Mouse (Mus musculus): Measurements from ENCODE around the gene Wwox. TPM values are rescaled to one million over a fixed set of nuclear protein-coding genes. Genes with fewer than 3 reads are reported as not detected.

Wwox gene
- polyA plus RNA-seq, 1 experiment: 4.7 TPM

DNA sequence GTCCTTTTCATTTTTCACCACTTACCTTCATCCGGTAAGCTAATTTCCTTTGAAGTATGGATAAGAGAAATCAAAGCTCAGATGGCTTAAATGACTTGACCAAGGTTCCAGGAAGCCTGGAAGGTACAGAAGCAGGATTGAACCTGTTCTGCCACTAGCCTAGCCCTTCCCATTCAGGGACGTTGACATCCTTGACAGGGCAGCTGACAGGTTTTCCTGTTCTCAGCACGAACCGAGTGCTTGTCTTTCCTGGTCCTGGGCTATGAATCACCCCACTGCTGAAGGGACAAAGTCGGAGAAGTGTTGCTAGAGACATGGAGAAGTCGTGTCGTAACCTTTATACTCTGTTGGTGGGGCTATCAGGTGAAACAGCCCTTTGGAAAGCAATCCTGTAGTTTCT is 190.3 kb downstream of the Wwox start:
- TF ChIP-seq FLI1 (IDR thresholded peaks at IDR 0.05; ENCODE audit: low read length): no peak
- no peak for TF ChIP-seq GATA1 (IDR thresholded peaks at IDR 0.05; ENCODE audit: borderline replicate concordance, low read length)
- H3K4me1 ChIP-seq: no peaks in the 10 kb centered on the region
- H3K36me3 ChIP-seq (replicated peaks; ENCODE audit: low read length): no peaks in the 10 kb centered on the region
- H3K27me3 ChIP-seq (replicated peaks): no peaks in the 10 kb centered on the region
- peaks cover 75% of the 10 kb centered on the region for H3K9me3 ChIP-seq
- no peak overlapping the region for H3K4me3 ChIP-seq (replicated peaks)

DNA sequence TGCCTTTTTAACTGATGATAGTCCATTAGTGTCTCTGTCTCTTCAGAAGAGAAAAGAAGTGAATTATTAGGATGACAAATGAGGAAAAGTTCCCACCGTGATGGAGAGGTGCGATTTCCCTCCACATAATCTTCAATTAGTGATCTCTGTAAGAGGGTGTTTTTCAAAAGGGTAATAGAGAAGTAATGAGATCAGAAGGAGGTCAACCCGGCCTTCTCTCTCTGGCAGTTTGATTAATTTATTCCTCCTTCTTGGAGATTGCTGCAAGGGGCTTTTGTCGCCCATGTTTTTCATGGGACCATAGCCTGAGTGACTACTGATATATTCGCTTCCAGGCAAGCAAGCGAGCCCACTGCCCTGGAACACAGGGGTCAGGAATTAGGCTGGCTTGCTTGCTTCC is 191.6 kb downstream of the Wwox start:
- Histone ChIP-seq H3K9me3 (peaks cover 74% of the 10 kb centered on the region), H3K4me1 (no peaks in the 10 kb centered on the region), H3K4me3 (replicated peaks) (no peak overlapping the region), H3K27me3 (replicated peaks) (no peaks in the 10 kb centered on the region), H3K36me3 (replicated peaks; ENCODE audit: low read length) (no peaks in the 10 kb centered on the region)
- TF ChIP-seq FLI1 (IDR thresholded peaks at IDR 0.05; ENCODE audit: low read length): no peak
- no peak for TF ChIP-seq GATA1 (IDR thresholded peaks at IDR 0.05; ENCODE audit: borderline replicate concordance, low read length)

DNA sequence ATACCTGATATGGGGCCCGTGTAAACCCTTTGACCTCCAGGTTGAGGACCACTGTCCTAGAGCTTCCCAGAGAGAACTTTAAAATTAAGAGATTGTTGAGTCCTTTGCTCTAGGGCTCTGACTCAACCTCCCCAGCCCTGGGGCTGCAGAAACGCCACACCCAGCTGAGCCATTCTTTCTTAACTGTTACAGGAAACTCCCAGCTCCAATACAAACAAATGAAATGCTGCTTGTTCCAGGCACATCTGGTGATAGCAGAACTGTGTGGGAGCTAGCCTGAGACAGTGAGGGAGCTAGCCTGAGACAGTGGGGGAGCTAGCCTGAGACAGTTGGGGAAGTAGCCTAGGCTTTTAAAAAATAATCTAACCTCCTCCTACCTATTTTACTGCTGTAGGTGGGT is 194.7 kb downstream of the Wwox start:
- no peak overlapping the region for H3K4me3 ChIP-seq (replicated peaks)
- TF ChIP-seq GATA1 (IDR thresholded peaks at IDR 0.05; ENCODE audit: borderline replicate concordance, low read length): no peak
- no peak for TF ChIP-seq FLI1 (IDR thresholded peaks at IDR 0.05; ENCODE audit: low read length)
- H3K4me1 ChIP-seq: no peaks in the 10 kb centered on the region
- no peaks in the 10 kb centered on the region for H3K27me3 ChIP-seq (replicated peaks)
- peaks cover 73% of the 10 kb centered on the region for H3K9me3 ChIP-seq
- no peaks in the 10 kb centered on the region for H3K36me3 ChIP-seq (replicated peaks; ENCODE audit: low read length)

DNA sequence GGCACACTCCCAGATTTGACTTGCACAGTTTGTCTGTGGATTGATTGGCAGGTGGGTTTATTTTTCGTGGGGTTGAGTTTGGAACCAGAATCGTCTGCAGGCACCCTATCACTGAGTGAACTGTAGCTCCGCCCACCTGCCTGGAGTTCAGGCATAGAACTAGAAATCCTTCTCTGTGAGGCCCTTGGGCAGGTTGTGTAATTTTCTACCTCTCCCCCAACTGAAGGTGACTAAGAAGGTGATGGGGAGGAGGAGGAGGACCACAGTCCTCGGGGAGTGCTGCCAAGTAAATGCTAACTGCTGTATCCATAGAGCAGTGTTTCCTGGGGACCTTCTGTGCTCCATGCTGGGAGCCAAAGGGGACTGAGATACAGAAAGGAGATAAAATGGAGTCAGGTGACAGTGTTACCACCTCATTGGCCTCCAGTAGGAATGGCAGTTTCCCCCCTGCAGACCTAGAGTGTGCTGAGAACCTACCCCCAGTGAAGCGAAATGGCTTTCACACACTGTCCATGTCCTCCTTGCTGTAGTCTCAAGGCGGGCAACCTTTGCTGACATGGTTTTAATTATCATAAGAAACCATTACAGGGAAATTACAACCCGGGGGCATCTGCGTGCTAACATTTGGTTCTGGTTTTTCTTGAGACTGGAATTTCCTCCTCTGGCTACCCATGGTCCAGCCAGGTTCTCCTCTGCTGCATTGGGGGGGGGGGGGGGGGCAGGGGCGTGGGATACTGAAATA is 195.4 kb downstream of the Wwox start:
- no peak for TF ChIP-seq FLI1 (IDR thresholded peaks at IDR 0.05; ENCODE audit: low read length)
- TF ChIP-seq GATA1 (IDR thresholded peaks at IDR 0.05; ENCODE audit: borderline replicate concordance, low read length): no peak
- H3K4me3 ChIP-seq (replicated peaks): no peak overlapping the region
- no peaks in the 10 kb centered on the region for H3K4me1 ChIP-seq
- peaks cover 70% of the 10 kb centered on the region for H3K9me3 ChIP-seq
- H3K36me3 ChIP-seq (replicated peaks; ENCODE audit: low read length): no peaks in the 10 kb centered on the region
- H3K27me3 ChIP-seq (replicated peaks): no peaks in the 10 kb centered on the region

DNA sequence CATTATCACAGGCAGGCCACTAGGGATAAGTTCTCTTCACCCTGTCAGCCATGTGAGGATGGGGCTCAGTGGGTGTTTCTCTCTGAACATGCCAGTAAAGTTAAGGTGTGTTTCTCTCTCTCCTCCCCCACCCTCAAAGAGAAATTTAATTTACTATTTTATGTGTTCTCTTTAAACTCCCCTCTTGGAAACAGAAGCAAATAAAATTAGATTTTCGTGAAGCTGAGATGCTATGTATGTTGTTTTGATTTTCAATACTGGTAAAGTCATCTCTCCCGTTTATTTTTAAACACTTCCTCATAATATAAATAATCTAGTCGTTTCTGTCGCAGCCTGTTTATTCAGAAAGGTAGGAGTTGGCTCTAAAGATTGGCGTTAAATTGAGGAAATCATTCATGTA is 196.9 kb downstream of the Wwox start:
- TF ChIP-seq FLI1 (IDR thresholded peaks at IDR 0.05; ENCODE audit: low read length): no peak
- no peak for TF ChIP-seq GATA1 (IDR thresholded peaks at IDR 0.05; ENCODE audit: borderline replicate concordance, low read length)
- Histone ChIP-seq H3K4me3 (replicated peaks) (no peak overlapping the region), H3K27me3 (replicated peaks) (no peaks in the 10 kb centered on the region), H3K4me1 (no peaks in the 10 kb centered on the region), H3K36me3 (replicated peaks; ENCODE audit: low read length) (no peaks in the 10 kb centered on the region), H3K9me3 (peaks cover 70% of the 10 kb centered on the region)

DNA sequence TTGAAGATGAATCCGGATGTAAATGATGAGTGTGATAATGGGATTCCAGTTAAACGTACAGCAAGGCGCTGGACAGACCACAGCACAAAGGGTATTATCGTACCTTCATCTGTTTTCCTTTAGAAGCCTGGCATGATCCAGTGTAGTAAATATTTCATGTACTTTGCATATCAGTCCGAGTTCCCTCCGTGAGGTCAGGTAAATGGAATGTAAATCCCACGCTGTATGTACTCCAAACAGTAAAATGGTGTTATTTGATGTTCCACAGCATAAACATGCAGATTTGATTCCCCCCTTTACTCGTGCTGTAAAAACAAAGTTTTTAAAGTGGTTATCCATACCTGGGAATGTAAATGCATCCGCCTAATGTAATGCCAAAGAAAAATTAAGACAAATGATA is 202.4 kb downstream of the Wwox start:
- Histone ChIP-seq H3K4me1 (no peaks in the 10 kb centered on the region), H3K4me3 (replicated peaks) (no peak overlapping the region), H3K27me3 (replicated peaks) (no peaks in the 10 kb centered on the region), H3K9me3 (peaks cover 49% of the 10 kb centered on the region), H3K36me3 (replicated peaks; ENCODE audit: low read length) (no peaks in the 10 kb centered on the region)
- no peak for TF ChIP-seq FLI1 (IDR thresholded peaks at IDR 0.05; ENCODE audit: low read length)
- no peak for TF ChIP-seq GATA1 (IDR thresholded peaks at IDR 0.05; ENCODE audit: borderline replicate concordance, low read length)

DNA sequence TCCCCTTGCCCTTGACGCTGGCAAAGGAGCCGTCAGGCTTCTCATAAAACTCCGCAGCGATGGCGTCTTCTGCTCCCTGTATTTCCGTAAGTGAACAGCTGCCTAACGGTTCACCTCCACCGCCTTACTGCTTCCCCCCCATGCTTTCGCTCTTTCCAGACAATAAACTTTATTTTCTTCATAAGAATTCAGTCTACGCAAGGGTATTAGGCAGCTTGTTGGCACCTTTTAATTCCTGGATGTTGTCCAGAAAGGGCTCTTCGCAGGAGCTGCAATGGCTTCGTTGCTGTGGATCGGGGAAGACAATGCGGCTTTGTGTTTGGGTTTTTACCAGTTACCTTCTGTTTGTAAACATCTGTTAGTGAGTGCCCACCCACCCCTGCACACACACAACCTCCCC is 211.3 kb downstream of the Wwox start:
- H3K36me3 ChIP-seq (replicated peaks; ENCODE audit: low read length): no peaks in the 10 kb centered on the region
- TF ChIP-seq GATA1 (IDR thresholded peaks at IDR 0.05; ENCODE audit: borderline replicate concordance, low read length) (no peak), FLI1 (IDR thresholded peaks at IDR 0.05; ENCODE audit: low read length) (no peak)
- H3K9me3 ChIP-seq: peaks cover 69% of the 10 kb centered on the region
- H3K4me1 ChIP-seq: no peaks in the 10 kb centered on the region
- no peak overlapping the region for H3K4me3 ChIP-seq (replicated peaks)
- H3K27me3 ChIP-seq (replicated peaks): no peaks in the 10 kb centered on the region

DNA sequence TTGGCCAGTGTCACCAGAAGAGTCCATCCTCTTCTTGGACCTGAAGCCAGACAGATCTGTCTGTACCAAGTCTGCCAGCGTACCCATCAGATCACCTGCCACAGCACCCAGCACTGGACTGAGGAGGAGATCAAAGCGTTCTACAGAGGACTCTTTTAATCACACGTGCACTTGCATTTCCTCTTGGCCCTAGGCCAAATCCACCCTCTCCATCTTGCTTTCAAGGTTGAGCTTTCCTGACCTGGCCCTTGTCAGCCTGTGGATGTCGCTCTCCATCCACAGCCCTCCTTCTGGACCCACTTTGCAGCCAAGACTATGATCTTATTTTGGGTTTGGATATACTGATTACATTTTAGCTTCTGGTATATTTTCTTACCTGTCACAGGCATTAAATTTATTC is 218.3 kb downstream of the Wwox start:
- no peaks in the 10 kb centered on the region for H3K36me3 ChIP-seq (replicated peaks; ENCODE audit: low read length)
- no peak overlapping the region for H3K4me3 ChIP-seq (replicated peaks)
- H3K9me3 ChIP-seq: peaks cover 66% of the 10 kb centered on the region
- no peaks in the 10 kb centered on the region for H3K27me3 ChIP-seq (replicated peaks)
- TF ChIP-seq GATA1 (IDR thresholded peaks at IDR 0.05; ENCODE audit: borderline replicate concordance, low read length): no peak
- TF ChIP-seq FLI1 (IDR thresholded peaks at IDR 0.05; ENCODE audit: low read length): no peak
- H3K4me1 ChIP-seq: no peaks in the 10 kb centered on the region

DNA sequence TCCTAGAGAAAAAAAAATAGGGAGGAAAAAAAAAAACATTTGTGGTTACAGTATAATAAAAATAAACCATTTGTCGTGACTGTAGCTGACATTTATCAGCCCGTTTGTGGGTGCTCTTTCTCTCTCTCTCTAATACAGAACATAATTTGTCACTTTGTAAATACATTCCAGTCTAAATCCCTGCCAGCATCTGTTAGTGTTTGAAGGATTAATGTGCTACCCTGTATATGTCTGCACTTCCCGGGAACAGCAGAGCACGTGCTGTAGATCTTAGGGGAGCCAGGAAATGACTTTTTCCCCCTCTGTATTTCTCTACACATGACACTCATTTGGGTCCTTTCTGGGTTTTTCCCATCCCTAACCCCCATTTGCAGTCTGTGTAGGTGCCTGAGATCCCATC is 219.0 kb downstream of the Wwox start:
- no peak for TF ChIP-seq FLI1 (IDR thresholded peaks at IDR 0.05; ENCODE audit: low read length)
- TF ChIP-seq GATA1 (IDR thresholded peaks at IDR 0.05; ENCODE audit: borderline replicate concordance, low read length): no peak
- H3K4me3 ChIP-seq (replicated peaks): no peak overlapping the region
- no peaks in the 10 kb centered on the region for H3K27me3 ChIP-seq (replicated peaks)
- no peaks in the 10 kb centered on the region for H3K36me3 ChIP-seq (replicated peaks; ENCODE audit: low read length)
- no peaks in the 10 kb centered on the region for H3K4me1 ChIP-seq
- H3K9me3 ChIP-seq: peaks cover 60% of the 10 kb centered on the region

DNA sequence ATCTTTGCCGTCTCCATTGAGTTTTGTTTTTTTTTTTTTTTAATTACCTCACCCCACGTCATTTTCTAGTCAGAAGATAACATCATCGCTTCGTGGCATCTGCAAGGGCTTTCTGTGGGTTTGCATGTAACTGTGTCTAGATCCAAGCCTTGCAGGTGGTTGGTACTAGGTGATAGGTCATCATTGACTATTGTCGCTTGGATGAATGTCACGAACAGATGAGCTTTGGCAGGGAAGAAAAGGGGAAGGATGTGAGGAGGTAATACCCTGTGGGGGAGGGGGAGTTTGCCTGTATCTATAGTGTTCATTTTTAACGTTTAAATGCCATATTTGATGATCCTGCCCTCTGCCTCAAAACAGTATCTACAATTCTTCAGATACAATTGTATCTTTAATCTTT is 223.6 kb downstream of the Wwox start:
- Histone ChIP-seq H3K4me3 (replicated peaks) (no peak overlapping the region), H3K27me3 (replicated peaks) (no peaks in the 10 kb centered on the region), H3K36me3 (replicated peaks; ENCODE audit: low read length) (no peaks in the 10 kb centered on the region), H3K9me3 (peaks cover 40% of the 10 kb centered on the region), H3K4me1 (no peaks in the 10 kb centered on the region)
- TF ChIP-seq FLI1 (IDR thresholded peaks at IDR 0.05; ENCODE audit: low read length): no peak
- TF ChIP-seq GATA1 (IDR thresholded peaks at IDR 0.05; ENCODE audit: borderline replicate concordance, low read length): no peak

Data from megakaryocyte, embryonic 14.5 days (primary cell).